Mouse (Mus musculus) liver, adult 2 months (tissue): ENCODE measurements around the gene Gm9945.

Source experiments
- CTCF ChIP-seq: fragments of 200-500 bp; IDR thresholded peaks from 2 replicates; pipeline ENCODE4 v1.5.1; 2011; ENCODE audit warnings: low read depth, low read length, control low read depth
- POLR2A ChIP-seq: fragments of 200-500 bp; IDR thresholded peaks from 2 replicates; pipeline ENCODE4 v1.6.1; 2011; ENCODE audit warnings: low read length, control low read depth; ENCODE audit not compliant: insufficient read depth; ENCODE audit errors: extremely low read depth

DNA sequence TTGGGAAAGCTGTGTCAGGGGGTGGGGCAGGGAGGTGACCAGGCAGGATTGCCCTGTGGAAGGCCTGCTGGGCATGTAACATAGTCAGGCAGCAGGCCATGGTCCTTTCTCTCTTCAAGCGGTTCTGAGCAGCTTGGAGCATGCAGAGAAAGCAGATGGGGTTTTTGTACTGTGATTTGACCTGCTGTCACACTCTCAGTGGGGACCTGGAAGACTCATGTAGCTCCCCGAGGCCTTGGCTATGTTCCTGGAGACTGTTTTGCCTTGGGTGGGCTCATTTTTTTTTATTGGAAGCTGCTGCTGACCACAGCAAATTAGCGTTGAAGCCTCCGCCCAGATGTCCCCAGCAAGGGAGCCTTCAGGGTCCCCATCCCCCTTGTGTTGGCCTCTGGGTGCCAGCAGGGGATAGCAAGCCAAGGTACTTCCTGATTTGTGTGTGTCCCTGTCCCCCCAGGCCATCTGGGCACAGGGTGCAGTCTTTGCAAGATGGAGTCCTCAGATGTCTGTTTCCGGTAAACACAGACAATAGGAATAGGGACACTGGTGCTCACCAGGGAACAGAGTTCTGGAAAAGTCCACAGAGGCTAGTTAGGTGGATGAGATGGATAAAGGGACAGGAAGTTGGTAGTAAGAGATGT lies 25.2 kb downstream of the Gm9945 start:
- TF ChIP-seq CTCF (no peak), POLR2A (no peak)
